ENCODE assay signal across 11 mouse cellular contexts in the genomic region with DNA sequence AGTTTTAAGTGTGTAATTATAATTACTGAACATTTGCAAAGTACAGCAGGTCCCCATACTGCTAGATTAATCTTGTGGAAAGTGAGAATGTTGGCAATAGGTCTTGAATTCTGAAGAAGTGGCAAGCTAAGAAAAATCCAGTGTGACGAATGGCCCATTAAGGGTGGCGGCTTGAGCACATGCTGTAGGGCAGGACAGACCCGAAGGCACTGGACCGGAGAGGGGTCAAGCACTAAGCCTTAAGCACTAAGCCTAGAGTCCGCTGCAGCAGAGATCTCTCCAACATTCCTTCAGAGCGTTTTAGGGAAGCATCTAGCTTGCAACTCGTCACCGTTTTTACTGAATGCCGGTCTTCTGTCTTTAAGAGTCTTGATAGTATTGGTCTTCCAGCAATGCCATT.
"Had no signal": no experiment of that assay in that cellular context is flagged by ENCODE, and none has a peak within 500 bp of the region (broad histone marks: within the 10 kb centered on the region; RNA-seq: fewer than 3 reads in every experiment).

No protein-coding gene starts in this region.

- ATAC-seq: intestine, embryonic 15.5 days had no signal

- H3K4me3 ChIP-seq: intestine, embryonic 15.5 days; limb, embryonic 15.5 days; liver, embryonic 12.5 days; midbrain, embryonic 10.5 days; myocyte; neural tube, embryonic 15.5 days had no signal

- H3K4me1 ChIP-seq: intestine, embryonic 15.5 days; limb, embryonic 15.5 days; neural tube, embryonic 15.5 days had no signal

- DNase-seq: lung, embryonic 14.5 days; lung, postnatal 10 days; lung, postnatal 4 days; thymus, postnatal 14 days had no signal

- H3K27ac ChIP-seq: intestine, embryonic 15.5 days; limb, embryonic 15.5 days; liver, embryonic 12.5 days; midbrain, embryonic 10.5 days; neural tube, embryonic 15.5 days; stomach, postnatal 0 days had no signal

- H3K4me2 ChIP-seq: intestine, embryonic 15.5 days; limb, embryonic 15.5 days; liver, embryonic 12.5 days; lung, embryonic 14.5 days; neural tube, embryonic 15.5 days had no signal

- H3K36me3 ChIP-seq: intestine, embryonic 15.5 days; limb, embryonic 15.5 days; liver, embryonic 12.5 days; midbrain, embryonic 10.5 days; neural tube, embryonic 15.5 days had no signal

- H3K9ac ChIP-seq: intestine, embryonic 15.5 days; limb, embryonic 15.5 days; liver, embryonic 12.5 days; lung, embryonic 14.5 days; neural tube, embryonic 15.5 days had no signal

- H3K9me3 ChIP-seq: intestine, embryonic 15.5 days; limb, embryonic 15.5 days; liver, embryonic 12.5 days; midbrain, embryonic 10.5 days; neural tube, embryonic 15.5 days had no signal

- H3K27me3 ChIP-seq: intestine, embryonic 15.5 days; limb, embryonic 15.5 days; liver, embryonic 12.5 days; neural tube, embryonic 15.5 days had no signal
